Mouse (Mus musculus): ENCODE measurements around the gene Dcaf8.

Dcaf8 gene

DNA sequence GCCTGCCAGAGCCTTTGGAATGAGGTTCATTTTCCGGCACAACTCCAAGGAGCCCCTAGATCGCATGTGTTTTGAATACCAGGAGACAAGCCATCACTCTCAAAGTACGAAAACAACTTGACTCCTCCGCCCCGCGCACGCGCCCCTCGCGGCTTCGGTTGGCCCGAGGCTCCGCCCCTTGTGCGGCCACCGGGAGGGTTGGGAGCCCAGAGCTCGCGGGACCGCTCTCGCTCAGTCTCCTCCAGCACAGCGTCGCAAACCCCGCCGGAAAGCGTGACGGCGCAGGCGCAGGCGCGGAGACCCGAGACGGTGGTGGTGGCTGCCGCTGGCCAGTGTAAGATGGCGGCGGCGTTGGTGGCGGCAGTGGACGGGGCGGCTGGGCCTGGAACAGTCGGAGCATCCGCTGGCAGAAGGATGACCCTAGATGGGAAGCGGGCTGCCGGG, at the start of gene Dcaf8:
TSS of gene Dcaf8 (plus strand) at position 250 of the 444 bp plus-strand sequence.
- peak; percentile 98 for DNase-seq (ENCODE audit: low read depth, low spot score)

DNA sequence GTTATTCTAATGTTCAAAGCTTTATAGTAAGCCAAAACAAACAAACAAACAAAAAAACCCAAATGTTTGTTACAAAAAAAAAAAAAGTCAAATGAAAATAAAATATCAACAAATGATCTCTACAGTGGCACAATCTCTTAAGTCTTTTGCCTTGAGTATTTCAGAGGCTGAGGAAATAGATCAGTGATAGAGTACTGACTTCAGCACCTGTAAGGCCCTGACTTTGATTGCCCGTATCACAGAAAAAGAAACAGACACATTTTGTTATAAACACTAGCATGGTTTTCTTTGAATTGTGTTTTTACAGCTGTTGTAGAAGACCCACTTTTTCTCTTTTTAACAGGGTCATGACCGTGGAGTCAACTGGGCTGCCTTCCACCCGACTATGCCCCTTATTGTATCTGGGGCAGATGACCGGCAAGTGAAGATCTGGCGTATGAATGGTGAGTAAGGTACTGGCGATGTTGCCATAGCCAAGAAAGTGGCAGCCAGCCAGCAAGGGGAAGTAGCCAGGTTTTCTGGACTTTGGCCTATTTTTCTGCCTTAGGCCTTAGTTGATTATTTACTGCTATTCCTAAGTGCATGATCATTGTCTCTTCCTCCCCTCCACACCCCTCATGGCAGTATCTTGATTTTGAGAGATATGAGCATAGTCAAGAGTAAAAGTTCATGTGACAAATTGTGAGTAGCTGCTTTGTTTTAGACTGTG, 48.4 kb upstream of the Dcaf8 start:
- DNase-seq (ENCODE audit: low read depth, low spot score) = no peak

DNA sequence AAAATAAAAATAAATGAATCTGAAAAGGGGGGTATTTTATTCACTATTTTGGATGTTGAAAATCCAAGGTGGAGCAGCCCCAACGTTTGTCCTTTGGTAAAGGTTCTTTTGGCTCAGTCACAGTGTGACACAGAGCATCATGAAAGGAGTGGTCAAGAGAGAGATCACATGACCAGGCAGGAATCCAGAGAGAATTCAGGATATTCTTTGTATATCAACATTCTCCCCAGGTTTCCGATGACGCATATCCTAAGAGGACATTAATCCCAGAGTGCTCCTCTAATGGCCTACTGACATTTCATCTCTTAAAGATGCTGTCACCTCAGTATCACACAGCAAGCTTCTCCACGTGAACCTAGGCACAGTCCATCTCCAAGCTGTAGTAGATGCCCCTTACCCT, 44.3 kb upstream of the Dcaf8 start:
- no peak for DNase-seq (ENCODE audit: low read depth, low spot score)

DNA sequence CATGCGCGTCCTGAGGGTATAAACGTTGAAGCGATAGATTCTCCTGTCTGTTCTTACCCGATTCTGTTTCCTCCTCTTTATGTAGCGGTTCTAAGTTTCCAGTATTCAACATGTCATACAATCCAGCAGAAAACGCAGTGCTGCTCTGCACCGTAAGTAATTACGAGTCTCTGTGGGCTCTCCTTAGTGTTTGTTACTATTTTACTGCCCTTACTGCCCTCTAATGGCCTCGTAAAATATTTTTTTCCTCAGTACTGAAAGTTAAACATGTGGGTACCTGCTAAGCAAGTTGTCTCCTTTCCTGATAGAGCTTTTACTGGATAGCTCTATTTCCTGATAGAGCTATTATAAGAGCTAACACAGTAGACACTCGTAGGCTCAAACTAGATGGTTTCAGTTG, 42.8 kb upstream of the Dcaf8 start:
- DNase-seq (ENCODE audit: low read depth, low spot score) = no peak

DNA sequence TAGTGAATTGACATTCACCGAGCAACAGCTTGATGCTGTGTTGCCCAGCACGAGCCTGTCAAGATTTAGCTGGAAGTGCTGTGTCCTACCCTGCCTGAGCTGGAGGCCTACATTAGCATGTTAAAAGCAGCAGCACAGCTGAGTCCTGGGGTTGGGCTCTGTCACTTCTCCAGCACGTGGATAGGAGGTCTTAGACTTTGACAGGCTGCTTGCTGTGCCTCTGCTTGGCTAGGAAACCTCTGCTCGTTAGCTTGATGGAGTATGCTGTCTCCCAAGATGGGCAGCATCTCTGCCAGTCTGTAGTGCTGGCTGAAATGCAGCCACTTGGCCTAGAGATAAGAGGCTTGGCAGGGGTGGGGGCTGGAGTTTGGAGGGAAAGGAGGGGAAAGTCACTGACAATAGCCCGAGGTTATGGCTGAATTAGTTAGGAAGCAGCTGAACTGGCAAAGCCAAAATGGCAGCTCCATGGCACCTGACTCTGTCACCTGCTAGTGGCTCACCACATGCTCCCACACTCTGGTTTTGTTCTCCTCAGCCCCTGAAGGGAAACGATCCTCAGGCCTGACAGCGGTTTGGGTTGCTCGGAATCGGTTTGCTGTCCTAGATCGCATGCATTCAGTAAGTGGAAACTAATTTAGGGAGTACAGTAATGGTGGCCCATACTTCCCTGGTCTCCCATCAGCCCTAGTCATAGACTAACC, 40.0 kb upstream of the Dcaf8 start:
- no peak for DNase-seq (ENCODE audit: low read depth, low spot score)

DNA sequence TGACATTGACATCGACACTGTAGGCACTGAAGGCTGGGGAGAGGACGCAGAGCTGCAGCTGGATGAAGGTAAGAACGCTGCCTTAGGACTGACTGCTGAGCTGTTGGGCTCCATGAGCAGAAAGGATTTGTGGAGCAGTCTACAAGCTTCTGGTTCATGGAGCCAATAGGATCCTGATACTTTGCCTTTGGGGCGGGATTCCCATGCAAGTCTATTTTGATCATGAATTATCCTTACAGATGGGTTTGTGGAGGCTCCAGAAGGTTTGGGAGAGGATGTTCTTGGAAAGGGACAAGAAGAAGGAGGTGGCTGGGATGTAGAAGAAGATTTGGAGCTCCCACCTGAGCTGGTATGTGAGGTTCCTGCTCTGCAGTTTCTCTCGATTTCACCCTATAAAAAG, 30.9 kb upstream of the Dcaf8 start:
- DNase-seq (ENCODE audit: low read depth, low spot score) = no peak

DNA sequence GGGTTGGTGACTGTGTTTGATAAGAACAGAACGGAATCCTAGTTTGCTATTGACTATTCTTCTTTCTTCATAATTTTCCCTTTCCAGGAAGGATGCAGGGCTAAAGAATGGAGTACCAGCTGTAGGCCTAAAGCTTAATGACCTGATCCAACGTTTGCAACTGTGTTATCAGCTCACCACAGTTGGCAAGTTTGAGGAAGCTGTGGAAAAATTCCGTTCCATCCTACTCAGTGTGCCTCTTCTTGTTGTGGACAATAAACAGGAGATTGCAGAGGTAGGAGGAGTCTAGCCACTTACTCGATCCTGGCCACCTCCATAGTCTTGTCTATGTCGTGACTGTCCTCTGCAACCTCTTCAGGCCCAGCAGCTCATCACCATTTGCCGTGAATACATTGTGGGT, 28.8 kb upstream of the Dcaf8 start:
- DNase-seq (ENCODE audit: low read depth, low spot score) = no peak

DNA sequence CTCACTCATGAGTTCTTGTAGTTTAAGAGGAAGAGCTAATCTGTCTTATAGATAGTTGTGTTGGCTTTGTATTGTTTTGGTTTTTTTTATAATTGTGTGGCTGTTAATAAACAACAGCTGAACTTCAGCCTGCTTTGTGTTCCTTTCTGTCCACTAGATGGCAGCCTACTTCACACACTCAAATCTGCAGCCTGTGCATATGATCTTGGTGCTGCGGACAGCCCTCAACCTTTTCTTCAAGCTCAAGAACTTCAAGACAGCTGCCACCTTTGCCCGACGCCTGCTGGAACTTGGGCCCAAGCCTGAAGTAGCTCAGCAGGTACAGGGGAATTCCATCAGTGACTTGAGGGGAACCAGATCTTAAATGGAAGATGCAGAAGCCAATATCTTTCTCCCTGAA, 28.2 kb upstream of the Dcaf8 start:
- peak; percentile 56 for DNase-seq (ENCODE audit: low read depth, low spot score)

DNA sequence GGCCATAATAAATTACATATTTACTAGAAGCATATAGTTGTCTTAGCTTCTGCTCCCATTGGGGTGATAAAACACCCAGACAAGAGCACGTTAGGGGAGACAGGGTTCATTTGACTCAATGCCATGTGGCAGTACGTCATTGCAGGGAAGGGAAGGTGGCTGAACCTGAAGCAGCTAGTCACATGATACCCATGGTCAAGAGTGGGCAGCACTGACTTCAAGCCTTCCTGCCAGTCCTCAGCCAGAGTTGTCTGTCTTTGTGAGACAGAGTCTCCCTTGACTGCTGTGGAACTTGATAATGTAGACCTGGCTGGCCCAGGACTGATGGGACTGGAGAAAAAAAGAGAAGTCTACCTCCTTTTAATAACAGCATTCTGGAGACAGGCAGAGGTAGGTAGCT, 25.2 kb upstream of the Dcaf8 start:
- no peak for DNase-seq (ENCODE audit: low read depth, low spot score)

DNA sequence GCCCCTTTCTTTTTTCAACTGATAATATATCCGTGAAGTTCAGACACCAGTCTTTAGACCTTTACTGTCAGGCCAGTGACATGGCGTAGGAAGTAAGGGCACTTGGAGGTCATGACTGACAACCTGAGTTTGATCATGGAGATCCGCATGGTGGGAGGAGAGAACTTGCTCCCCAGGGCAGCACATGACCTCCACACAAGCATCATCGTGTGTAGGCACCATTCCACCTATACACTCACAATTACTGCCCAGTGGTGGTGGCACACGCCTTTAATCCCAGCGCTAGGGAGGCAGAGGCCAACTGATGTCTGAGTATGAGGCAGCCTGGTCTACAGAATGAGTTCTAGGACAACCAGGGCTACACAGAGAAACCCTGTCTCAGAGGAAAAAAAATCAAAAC, 23.3 kb upstream of the Dcaf8 start:
- DNase-seq (ENCODE audit: low read depth, low spot score) = no peak

DNA sequence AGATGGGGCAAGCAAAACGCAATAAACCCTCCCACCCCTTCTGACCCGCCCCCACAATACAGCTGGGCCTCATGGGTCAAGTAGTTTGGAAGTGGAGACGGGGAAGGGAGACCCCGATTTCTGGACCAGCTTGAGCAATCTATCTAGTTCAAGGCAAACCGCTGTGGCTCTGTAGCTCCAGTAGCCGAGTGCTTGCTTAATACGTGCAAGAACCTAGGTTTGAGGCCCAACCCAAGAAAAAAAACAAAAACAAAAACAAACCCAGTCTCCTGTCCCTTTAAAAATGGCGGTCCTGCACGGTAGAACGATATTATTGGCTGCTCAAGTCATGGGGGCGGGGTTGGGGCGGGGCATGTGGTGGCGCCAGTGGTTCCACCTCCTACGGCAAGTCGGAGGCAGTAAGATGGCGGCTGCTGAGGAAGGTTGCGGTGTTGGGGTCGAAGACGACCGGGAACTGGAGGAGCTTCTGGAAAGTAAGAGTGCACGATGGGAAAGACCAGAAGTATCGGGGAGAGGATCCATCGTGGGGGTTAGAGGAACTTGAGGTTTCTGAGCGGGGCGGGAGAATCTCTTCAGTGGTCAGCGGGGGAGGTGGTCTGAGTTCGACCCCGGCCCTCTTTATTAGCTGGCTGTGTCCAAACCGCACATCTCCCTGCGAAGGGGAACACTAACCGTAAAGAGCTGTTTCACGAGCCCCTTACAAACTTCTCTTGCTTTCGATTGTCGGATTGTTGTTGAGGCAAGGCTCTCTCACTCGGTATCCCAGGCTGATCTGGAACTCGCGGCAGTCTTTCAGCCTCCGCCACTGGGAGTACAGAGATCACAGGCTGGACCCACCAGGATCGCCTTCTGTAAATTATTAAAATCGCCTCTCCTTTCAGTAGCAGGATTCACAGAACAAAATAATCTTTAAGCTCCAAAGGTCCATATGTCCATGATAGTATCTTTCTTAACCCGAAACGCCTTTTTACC, 21.2 kb upstream of the Dcaf8 start, which contains the start of gene Pex19:
TSS of gene Pex19 (plus strand) at position 380 of the 972 bp plus-strand sequence.
- peak; percentile 84 for DNase-seq (ENCODE audit: low read depth, low spot score)

DNA sequence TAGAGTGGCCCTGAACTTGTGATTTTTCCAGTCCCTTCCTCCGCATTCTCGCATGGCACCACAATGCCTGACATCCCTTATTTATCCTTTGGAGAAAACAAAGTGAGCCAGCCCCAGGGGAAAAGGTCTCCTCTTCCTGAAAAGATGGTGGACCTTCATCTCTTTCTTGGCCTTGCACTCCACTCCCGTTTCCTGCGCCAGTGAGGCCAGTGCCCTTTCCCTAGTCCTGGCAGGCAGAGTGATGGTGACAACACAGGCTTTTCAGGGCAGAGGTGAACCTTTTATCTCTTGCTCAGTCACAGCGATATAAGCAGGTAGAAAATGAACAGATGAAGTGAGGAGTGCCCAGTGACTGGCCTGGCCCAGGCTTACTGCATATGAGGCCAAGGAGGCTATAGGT, 20.4 kb upstream of the Dcaf8 start:
- DNase-seq (ENCODE audit: low read depth, low spot score) = no peak

DNA sequence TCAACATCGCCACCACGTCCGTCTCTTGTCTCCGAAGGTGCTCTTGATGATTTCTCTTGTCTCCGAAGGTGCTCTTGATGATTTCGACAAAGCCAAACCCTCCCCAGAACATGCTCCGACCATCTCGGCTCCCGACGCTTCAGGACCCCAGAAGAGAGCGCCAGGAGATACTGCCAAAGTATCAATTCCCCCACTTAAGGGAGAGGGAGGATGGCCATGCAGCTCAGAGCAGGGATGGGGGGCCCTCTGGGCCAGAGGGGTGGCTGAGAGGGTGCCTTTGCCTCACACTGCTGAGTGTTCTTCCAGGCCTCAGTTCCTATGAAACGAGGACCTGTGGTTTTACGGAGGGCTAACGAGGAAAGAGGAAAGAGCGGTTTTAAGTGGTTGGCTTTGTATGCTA, 19.3 kb upstream of the Dcaf8 start:
- no peak for DNase-seq (ENCODE audit: low read depth, low spot score)

DNA sequence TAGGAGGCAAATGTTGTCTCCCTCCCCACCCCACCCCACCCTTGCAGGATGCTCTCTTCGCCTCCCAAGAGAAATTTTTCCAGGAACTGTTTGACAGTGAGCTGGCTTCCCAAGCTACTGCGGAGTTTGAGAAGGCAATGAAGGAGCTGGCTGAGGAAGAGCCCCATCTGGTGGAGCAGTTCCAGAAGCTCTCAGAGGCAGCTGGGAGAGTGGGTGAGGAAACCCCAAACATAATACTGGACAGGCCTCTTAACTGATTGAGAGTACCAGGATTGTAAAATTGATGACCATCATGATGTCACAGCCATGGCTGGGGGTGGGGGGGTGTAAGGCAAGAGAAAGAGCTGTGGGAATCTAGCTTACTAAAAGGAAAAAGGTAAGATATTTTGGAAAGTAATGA, 18.8 kb upstream of the Dcaf8 start:
- no peak for DNase-seq (ENCODE audit: low read depth, low spot score)

DNA sequence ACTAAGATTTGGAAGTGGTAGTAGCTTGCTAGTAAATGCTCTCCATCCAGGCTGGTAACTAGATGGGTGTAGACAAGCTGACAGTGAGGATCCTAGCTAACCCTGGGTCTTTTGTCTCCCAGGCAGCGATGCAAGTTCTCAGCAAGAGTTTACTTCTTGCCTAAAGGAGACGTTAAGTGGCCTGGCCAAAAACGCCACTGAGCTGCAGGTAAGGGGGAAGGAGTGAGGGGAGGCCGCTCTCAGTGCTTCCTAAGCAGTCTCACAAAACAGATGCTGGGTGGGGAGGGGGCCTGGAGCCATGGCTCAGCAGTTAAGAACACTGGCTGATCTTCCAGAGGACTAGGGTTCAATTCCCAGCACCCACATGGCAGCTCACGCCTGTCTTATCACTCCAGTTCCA, 18.1 kb upstream of the Dcaf8 start:
- no peak for DNase-seq (ENCODE audit: low read depth, low spot score)

DNA sequence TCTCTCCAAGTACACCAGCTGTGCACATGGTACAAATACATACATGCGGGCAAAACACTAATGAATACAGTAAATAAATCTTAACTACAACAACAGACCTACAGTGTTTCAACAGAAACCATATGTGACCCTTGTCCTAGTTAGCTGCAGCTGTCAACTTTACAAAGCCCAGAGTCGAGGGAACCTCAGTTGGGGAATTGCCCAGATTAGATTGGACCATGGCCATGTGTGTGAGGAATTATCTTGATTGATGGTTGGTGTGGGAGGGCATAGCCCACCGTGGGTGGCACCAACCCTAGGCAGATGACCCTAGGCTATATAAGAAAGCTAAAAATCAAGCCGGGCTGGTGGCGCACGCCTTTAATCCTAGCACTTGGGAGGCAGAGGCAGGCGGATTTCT, 15.6 kb upstream of the Dcaf8 start:
- DNase-seq (ENCODE audit: low read depth, low spot score) = no peak

DNA sequence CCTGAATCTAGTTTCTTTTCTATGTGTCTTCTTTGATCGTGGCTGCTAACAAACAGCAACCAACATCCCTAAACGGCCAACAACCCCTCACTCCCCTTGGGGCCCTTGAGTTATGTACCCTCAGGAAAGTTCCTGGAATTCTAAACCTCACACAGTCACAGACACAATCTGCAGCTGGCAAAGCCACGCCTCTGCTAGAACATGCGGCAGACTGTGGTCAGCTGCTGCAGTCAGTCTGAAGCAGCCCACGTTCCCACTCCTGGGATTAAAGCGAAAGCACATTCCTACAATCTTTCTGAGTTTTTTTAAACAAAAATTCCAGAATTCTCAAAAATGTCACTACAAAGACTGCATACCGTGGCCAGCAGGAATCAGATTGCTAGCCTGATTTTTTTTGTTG, 14.3 kb upstream of the Dcaf8 start:
- DNase-seq (ENCODE audit: low read depth, low spot score) = peak; percentile 50

DNA sequence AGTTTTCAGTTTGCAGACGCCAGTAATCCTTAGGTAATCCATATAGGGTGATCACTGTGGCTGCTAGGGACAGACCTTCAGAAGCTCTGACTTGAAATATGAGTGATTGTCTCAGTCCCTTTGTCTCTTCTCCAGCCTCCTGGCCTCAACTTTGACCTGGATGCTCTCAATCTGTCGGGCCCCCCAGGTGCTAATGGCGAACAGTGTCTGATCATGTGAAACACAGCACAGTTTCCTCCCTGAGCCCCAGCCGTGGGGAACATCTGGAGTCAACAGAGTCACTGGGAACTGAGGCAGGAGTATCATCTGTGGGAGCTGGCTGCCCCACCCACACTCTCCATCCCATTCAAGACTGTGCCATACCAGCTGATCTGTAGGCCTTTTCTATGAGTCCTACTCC, 13.8 kb upstream of the Dcaf8 start:
- DNase-seq (ENCODE audit: low read depth, low spot score) = no peak

DNA sequence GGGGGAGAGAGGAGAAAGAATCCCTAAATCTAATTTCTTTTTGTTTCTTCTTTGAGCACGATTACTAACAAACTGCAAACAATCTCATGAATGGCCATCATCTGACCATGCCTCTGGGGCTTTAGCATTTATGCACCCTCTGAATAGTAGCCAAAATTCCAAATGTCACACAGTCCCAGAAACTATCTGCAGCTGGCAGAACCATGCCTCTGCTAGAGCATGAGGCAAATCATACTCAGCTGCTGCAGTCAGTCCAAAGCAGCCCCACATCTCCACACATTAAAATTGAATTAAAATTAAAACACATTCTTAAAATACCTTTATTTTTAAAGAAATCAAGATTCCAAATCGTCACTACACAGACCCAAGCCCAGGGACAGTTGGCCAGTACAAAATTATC, 7.7 kb upstream of the Dcaf8 start:
- DNase-seq (ENCODE audit: low read depth, low spot score) = no peak

DNA sequence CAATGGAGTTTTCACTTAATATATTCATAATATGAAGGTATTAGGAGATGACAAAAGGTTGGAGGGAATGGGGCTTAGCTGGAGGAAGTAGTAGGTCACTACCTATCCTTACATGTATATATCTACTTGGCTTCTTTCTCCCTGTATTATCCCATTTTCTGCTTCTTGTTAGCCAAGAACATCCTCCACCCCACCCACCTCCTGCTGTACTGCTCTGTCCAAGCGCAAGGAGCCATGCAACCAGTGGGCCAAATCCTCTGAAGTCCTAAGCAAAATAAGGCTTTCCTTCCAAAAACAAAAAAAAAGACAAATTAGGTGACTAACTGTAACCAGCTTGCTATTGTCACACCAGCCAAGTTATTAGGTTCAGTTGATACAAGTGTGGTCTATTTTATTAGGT, 7.1 kb upstream of the Dcaf8 start:
- DNase-seq (ENCODE audit: low read depth, low spot score) = no peak

DNA sequence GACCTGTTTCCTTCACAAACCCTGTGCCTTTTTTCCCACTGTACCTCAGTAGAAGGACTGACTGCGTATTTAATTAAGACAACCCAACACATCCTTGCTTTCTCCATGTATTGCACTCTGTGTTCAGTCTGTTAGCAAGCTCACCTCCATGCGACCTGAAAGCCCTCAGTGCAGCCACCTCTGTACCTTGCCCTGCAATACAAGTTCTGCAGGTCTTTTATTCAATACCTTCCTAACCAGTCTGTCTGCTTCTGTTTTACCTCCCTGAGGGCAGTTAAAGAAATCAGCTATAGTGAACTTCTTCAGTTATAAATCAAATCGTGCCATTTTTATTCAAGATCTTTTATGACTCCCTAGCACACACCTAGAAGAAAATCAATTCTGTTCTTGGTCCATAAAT, 6.4 kb upstream of the Dcaf8 start:
- no peak for DNase-seq (ENCODE audit: low read depth, low spot score)

DNA sequence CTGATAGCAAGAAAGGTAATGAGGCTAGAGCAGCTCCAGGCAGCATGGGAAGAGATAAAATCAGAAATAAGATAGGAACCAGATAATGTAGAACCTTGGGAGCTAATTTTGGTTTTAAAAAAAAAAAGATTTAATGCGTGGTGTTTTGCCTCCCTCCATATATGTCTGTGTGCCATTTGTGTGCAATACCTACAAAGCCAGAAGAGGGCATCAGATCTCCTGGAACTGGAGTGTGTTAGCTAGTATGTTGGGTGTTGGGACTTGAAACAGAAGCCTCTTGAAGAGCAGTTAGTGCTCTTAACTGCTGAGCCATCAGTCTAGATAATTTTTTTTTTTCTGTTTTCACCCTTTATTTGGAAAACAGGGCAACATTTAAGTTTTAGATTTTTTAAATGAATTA, 4.3 kb upstream of the Dcaf8 start:
- peak; percentile 68 for DNase-seq (ENCODE audit: low read depth, low spot score)

Measured in skeletal muscle tissue, adult 2 months (tissue).